Mouse (Mus musculus): ENCODE data around the gene Tpi1.
"Not testable (repeated sequence)": the region's sequence is repeated elsewhere in the genome, so short reads cannot be mapped to it uniquely, and the experiment has no call there.

Tpi1 gene

DNA sequence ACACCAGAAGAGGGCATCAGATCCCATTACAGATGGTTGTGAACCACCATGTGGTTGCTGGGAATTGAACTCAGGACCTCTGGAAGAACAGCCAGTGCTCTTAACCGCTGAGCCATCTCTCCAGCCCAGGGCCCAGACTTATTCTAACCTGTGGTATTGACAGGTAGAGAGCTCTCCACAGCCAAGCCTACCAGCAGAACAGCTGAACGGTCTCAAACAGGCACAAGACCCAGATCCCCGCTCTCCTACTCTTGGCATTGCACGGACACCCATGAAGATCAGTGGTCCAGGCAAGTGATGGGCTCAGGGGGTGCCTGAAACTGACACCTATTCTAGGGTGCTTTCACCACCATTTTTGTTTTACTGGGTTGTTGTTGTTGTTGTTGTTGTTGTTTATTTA lies 17.1 kb upstream of the Tpi1 start:
- not testable (repeated sequence) for DNase-seq (ENCODE audit: low spot score in 2 of 2)

DNA sequence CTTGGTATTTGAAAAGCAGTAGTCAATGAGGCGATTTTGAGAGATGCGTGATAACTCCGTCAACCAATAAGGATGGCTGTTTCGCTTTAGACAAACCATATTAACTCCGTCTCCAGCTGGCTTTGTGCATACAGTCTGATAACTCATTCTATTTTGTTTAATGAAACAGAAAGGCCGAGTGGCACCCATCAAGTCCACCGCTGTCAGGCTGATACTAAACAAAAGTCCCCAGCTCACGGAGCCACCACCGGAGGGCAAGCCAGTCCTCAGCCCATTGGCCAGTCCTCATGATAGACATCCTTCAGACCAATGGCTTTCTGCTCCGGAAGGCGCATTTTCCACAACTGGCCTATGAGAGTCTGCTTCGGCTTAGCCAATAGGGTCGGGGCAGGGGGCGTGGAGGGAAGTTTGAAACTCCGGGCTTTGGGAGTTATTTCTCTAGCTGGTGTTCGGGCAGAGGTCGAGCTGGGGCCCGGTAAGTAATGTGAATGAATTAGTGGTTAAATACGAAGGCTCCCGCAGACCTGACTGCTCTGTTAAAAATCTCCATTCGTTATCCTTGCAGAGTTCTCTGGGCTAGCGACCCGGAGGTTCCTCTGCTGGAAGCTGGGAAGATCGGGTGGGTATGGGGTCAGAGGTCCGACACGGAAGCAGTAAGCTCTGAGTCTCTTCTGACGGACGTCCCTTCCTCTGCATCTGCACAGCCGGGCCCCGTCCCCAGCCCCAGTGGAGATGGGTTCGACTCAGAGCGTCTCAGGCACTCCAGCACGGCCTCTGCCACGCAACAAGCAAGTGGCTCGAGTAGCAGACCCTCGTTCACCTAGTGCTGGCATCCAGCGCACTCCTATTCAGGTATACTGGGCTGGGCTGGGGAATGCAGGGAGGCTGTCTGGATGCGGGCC lies 16.0 kb upstream of the Tpi1 start:
- DNase-seq (ENCODE audit: low spot score in 2 of 2): peak; percentile 97 to 99

DNA sequence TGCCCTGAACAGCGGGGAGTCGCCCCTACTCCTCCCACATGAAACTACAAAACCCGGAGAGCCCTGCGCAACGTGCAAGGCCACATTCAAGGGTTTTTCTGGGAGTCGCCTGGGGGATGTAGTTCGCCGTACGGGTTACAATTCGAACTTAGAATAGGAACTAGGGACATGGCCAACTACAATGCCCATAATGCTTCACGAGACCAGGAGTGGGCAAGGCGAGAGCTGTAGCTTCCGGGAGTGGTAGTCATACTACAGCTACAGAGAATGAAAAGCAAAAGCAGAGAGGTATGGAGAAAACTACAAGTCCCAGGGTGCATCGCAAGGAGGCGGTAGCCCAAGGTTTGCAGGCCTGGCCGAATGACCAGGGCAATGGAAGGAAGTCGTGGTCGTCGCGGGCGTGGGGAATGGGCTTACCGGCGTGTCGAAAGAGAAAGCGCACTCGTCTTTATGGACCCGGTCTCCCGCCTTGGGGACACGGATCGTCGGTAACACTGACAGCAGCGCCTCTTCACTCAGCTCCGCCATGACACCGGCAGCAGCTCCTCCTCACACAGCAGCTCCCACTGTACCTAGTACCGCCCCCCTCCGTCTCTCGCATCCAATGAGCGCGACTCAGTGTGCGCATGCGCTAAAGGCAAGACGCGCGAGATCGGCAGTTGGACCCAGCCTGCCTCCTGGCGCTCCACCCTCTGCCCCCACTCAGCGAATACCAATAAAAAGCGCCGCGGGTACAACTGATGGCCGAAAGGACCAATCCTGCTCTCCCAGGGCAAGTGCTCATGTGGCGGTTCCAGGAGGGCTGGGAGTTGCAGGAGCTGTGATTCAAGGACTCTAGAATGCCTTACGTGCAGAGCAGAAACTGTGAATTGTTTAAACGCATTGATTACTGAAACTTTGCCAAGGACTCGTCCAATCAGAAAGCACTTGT lies 15.0 kb upstream of the Tpi1 start, which contains the start of the genes Usp5 and Cdca3:
Gene Usp5 (minus strand): TSS at position 617 of the 931 bp plus-strand sequence.
Gene Cdca3 (plus strand): TSS at position 680 of the 931 bp plus-strand sequence.
- DNase-seq (ENCODE audit: low spot score in 2 of 2): peak; percentile 100

DNA sequence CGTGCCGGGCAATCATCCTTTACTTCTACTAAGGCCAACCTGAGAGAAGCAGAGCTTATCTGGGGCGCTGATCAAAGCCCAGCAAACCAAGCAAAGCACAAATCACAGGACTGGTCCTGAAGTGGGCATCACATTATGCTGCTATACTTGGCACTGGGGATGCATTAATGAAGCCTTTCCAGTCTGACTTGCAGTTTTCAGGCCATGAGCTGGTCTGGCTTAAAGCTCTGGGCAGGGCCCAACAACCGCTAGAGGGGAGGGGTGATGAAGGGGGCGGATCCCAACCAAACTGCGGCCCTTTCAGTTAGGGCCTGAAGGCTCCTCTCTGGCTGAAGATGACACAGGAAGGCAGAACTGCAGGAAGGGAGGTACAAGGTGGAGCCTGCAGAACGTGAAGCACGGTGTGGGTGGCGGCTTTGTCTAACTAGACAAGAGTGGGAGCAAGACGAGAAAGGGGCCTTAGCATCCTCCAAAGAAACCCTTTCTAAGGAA lies 14.1 kb upstream of the Tpi1 start:
- no peak for DNase-seq (ENCODE audit: low spot score in 2 of 2)

DNA sequence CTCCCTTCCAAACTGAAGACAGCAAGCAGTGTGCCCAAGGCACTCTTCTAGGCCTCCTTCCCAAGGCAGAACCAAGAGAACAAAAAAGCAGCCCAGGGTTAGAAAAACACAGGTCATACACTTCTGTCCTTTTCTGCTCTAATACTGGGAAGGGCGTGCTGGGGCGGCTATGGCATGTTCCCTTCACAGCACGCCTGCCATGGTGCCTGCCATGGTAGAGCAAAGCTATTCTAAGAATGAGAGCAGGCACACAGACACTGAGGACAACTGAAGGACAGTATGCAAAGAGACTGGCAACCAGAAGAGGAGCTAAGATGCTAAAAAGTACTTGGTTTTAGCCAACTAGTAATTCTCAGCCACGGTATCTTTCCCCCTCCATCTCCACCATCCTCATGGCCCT lies 8.0 kb upstream of the Tpi1 start:
- no peak for DNase-seq (ENCODE audit: low spot score in 2 of 2)

DNA sequence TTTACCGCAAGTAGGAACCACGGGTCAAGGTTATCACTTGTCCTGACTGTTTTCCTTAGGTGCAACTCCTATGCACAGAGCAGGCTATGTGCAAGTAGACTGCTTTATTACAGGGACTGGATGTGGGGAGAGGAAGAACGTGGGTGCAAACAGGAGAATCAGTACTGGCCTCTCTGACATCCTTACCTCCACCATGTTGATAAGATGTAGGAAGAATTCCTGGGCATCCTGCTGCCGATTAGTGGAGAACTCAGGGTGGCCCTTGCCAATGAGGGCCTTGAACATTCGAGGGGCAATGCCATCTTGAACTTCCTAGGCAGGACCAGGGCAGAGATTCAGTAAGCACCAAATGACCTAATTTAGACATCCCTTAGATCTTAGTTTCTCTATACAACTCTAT lies 6.8 kb upstream of the Tpi1 start:
- DNase-seq (ENCODE audit: low spot score in 2 of 2): no peak

DNA sequence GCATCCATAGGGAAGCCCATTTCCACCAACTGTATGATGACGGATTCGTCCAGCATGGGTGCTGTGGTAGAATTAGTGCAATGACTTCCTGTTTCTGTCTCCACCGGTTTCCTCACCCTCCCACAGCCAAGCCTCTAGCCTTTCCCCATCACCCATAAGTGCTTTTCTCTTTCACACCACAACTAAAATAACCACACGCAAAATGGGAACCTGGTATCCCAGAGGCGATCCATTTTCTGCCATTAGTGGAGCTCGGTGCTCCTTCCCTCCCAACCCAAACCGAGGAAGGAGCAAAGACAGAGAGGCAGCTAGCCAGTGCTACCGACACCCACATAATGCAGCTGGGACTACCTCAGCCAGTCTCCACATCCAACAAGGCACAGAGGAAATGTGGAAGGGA lies 3.9 kb upstream of the Tpi1 start:
- DNase-seq (ENCODE audit: low spot score in 2 of 2): no peak

DNA sequence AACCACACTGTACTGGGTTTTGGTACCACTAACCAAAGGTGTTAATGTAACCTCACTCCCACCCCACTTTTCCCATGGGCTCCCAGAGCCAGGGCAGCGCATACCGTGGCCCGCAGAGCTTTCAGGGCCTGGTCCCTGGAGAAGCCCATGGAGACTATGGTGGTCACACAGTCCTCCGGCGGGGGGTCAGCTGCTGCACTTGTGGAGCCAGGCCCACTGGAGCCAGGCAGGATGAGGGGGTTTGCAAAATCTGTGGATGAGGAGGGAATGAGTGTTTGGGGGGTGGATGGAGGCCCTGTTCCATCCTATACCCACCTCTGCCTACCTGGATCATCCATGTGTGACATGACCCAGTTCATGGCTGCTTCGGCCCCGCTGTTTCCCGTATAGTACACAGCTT lies 3.5 kb upstream of the Tpi1 start:
- no peak for DNase-seq (ENCODE audit: low spot score in 2 of 2)

DNA sequence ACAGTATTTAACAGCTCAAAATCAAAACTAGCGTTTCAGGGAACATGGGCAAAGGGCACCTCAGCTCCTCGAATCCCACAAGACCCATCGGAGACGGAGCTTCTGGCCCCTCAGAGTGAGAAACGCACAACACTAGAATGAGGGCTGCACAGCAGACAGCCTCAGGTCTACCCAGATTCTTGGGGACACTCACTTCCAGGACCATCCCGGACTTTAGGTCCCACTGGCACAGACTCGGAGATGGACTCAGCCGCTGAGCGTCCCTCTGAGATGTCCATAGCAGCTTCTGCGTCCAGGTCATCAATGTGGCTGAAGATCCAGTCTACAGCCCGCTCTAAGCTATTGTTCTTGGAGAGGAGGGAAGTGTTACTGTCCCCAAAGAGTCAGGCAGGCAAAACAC lies 3.0 kb upstream of the Tpi1 start:
- no peak for DNase-seq (ENCODE audit: low spot score in 2 of 2)

DNA sequence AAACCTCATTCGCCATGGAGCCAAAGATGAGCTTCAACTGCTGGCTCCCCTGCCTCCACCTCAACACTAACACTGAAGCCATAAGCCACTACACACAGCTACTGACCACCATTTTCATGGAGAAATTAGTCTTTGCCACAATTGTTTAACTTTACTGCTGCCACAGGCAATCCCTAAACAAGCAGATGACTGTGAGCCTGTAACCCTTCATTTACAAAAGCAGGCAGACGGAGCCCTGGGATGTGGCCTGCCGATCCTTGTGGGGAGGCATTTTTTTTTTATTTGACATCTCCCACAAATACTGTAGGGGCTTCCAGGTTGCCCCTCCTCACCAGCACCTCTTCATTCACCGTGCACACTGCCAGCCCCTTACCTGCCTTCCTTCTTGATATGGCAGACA lies 2.5 kb upstream of the Tpi1 start:
- no peak for DNase-seq (ENCODE audit: low spot score in 2 of 2)

DNA sequence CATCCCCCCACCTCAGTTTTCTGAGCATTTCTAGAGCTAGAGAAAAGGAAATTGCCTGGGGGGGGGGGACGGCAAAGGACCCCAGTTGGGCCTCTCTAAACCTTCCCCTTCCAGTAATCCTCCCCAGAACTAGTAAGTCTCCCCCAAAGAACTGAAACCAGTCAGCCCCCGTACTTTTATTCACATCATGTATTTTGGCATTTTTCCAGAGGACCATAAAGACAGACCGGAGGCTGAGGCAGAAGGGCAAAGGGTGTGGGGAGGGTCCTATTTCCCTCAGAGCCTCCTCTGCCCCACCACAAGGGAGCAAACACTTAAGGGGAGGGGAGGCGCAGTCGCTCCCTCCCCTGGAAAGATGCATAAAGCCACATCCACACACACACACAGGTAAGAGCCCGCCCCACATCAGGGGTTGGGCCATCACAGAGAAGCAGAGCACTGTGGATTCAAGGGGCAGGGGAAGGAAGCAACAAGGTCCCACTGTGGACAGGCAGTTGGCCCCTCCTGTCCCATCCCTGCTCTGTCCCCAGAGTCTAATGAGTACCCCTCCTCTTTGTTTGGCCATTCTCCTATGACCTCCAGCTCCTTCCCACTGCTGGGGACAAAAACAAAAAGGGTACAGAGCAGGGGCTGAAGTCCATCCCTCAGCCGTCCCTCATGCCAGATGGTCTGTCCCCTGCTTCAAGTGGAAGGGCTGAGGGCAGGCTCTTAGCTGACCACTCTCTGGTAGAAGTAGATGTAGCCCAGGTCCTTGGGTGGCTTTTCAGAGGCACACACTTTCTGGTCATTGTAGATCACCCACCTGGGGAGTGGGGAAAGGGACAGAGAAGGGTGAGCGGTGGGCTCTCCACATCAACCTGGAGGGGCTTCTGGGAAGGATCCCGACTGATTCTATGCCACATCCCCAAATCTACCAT lies 1.0 kb upstream of the Tpi1 start:
- no peak for DNase-seq (ENCODE audit: low spot score in 2 of 2)

DNA sequence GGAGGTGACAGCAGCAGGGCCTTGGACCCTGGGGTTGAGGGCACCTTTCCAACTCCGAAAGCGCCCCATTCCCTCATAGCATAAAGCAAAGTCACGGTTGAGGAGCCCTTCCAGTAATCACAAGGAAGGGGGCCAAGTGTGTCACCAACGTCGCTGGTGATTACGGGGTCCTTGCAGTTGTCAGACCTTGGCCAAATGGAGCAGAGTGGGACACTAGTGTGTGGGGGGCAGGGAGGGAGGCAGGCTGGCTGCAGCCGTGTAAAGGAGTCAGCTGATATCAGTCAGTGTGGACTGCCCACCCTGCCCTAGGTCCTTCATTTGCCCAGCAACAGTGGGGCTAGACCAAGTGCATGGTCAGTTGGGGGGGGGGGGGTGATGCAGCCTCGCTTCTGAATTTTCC lies 352 bp upstream of the Tpi1 start:
- DNase-seq (ENCODE audit: low spot score in 2 of 2): no peak

DNA sequence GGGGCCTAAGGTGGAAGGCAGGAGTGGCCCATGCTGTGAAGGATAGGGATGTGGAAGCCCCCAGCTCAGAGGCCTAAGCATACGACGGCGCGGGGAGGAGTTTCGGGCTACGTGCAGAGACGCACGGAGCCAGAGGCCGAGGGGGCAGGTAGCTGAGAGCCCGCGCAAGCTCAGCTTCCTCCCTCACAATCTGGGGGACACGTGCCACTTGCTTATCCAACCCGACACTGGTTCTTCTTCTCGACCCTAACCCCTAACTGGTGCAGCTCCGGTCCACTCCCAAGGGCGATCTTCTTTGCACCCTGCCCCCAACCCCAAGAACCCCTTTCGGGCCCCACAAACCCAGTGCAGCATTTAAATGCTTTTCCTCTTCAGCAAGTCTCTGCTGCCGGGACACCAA lies 600 bp downstream of the Tpi1 start:
- peak; percentile 63 to 70 for DNase-seq (ENCODE audit: low spot score in 2 of 2)

DNA sequence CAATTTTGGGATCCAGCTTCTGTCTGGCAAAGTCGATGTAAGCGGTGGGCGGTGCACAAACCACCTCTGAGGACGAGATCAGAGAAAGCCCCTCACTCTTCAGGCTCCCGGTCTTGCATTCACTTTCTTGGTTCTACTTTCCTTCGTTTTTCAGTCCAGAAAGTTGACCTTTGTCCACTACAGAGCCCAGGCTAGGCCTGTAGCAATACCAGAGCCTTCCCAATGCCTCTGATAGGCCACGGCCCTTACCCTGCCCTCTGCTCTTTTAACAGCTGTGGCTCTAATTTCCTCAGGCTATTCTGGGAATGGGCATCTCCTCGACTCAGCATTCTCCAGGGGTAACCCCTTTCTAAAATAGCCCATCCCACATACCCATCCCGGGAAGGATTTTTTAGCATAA lies 1.2 kb downstream of the Tpi1 start:
- no peak for DNase-seq (ENCODE audit: low spot score in 2 of 2)

DNA sequence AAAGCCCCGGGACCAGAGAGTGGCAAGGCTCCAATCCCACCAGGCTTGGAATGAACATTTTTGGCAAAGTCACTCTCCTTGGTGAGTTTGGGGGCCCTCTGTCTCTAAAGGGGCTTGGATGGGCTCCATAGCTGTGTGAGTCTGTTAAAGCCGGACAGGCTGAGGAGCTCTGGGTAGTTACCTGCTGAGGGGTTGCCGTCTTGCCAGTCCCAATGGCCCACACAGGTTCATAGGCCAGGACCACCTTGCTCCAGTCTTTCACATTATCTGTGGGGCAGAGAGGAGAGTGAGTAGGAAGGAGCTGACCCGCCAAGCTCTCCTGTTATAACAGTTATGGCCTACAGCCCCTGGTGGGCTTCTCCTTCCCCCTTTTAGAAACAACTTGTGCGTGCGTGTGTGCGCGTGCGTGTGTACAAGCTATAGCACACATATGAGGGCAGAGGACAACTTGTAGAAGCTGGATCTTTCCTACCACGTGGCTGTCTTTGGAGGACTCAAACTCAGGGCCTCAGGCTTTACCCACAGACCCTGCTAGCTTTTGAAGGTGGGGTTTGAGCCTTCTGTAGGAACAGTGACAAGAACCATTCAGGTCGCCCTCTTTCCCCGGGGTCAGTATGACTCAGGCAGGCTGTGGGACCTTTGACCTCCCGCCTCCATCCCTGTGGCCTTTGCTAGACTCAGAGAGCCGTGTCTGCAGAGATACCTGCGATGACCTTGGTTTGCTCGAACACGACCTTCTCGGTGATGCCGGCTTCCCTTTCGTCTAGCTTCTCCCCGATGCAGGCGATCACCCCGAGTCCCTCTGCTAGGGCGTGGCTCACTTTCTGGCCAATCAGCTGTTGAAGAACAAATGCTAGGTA lies 2.2 kb downstream of the Tpi1 start:
- no peak for DNase-seq (ENCODE audit: low spot score in 2 of 2)

DNA sequence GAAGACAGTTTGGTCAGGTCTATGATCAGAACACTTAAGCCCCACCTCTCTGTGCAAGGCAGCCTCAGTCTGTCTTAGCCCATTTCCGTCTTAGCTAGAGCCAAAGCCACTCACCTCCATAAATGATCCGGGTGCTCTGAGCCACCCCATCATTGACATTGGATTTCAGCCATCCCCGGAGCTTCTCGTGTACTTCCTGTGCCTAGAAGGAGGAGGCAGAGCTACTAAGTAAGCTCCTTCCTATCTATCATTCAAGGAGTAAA lies 2.8 kb downstream of the Tpi1 start:
- DNase-seq (ENCODE audit: low spot score in 2 of 2): no peak

DNA sequence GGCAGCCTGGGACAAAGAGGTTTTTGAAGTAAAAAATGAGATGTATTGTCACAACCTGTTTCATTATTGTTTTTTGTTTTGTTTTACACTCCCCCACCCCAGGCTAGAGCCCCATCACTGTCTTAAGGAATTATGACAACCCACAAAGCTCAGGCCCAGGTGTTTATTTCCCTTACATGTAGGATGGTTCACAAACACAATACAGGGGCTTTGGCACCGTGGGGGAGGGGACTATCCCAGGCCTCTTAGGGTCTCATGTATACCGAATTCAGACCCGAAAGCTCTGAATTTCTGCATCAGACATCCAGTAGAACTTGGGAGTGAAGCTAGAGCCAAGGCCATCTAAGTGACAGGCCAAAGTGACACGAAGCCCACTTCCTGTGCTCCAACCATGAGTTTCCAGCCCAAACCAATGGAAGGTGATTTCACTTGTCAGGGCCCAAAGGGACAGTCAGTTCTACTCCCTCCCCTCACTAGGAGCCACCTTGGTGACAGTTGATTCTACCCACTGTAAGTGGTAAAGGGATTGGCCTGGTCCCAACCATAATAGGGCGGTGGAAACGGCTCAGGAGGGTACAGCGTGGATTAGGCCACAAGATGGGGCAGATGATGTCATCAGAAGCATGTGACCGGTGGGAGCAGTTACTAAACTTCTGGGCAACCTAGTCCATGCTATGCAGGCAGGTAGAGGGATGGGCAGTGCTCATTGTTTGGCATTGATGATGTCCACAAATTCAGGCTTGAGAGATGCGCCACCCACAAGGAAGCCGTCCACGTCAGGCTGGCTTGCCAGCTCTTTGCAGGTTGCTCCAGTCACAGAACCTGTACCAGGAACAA lies 3.3 kb downstream of the Tpi1 start:
- DNase-seq (ENCODE audit: low spot score in 2 of 2): not testable (repeated sequence)

DNA sequence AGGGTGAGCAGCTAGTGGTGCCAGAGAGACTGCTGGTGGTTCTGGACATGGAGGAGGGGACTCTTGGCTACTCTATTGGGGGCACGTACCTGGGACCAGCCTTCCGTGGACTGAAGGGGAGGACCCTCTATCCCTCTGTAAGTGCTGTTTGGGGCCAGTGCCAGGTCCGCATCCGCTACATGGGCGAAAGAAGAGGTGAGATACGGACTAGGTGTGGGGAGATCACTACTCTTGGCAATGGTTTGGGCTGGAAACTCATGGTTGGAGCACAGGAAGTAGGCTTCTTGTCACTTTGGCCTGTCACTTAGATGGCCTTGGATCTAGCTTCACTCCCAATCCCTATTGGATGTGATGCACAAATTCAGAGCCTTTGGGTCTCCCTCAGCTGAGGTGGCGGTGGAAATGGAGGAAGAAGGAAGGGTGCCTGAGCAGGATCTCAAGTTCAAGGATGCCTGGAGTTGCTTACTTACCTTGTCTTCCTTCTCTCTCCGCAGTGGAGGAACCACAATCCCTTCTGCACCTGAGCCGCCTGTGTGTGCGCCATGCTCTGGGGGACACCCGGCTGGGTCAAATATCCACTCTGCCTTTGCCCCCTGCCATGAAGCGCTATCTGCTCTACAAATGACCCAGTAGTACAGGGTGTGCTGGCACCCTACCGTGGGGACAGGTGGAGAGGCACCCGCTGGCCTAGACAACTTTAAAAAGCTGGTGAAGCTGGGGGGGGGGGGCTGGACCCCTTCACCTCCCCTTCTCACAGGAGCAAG lies 4.1 kb downstream of the Tpi1 start:
- DNase-seq (ENCODE audit: low spot score in 2 of 2): no peak
